Mouse (Mus musculus) forebrain, embryonic 11.5 days (tissue): ENCODE data around the gene Parp6. TPM values are rescaled to one million over a fixed set of nuclear protein-coding genes. Genes with fewer than 3 reads are reported as not detected.
A peak's percentile ranks its signal among the peaks of the same experiment; 100 is the strongest.

ENCODE experiments used
- ATAC-seq: fragments of 200-750 bp; cut with Nextera tagmentation; replicated peaks from 2 replicates; pipeline ENCODE4 v1.8.0; 2017; ENCODE audit warnings: moderate TSS enrichment; ENCODE audit not compliant: low FRiP score
- DNase-seq: peaks from one replicate; pipeline ENCODE4 v3.0.0-alpha.2; 2017; ENCODE audit warnings: low spot score
- H3K27ac ChIP-seq: fragments of 300-500 bp; sonication (generic); 2 replicates; pipeline ENCODE4 v1.5.1; 2014; ENCODE audit warnings: low read depth, low read length
- H3K27me3 ChIP-seq: fragments of 300-500 bp; sonication (generic); 2 replicates; pipeline ENCODE4 v1.6.1; 2014; ENCODE audit warnings: mild to moderate bottlenecking, low read length, mixed read lengths; ENCODE audit not compliant: control insufficient read depth, insufficient read depth
- H3K36me3 ChIP-seq: fragments of 300-500 bp; sonication (generic); 2 replicates; pipeline ENCODE4 v1.6.1; 2014; ENCODE audit warnings: mild to moderate bottlenecking, low read length, moderate library complexity, mixed read lengths; ENCODE audit not compliant: control insufficient read depth, insufficient read depth
- H3K4me1 ChIP-seq: fragments of 300-500 bp; sonication (generic); replicated peaks from 2 replicates; pipeline ENCODE4 v1.6.1; 2014; ENCODE audit warnings: low read length, mixed read lengths; ENCODE audit not compliant: control insufficient read depth, insufficient read depth
- H3K4me2 ChIP-seq: fragments of 300-500 bp; sonication (generic); 2 replicates; pipeline ENCODE4 v1.6.1; 2014; ENCODE audit warnings: low read depth, mild to moderate bottlenecking, low read length, moderate library complexity, mixed read lengths; ENCODE audit not compliant: severe bottlenecking
- H3K4me3 ChIP-seq: fragments of 300-500 bp; sonication (generic); 2 replicates; pipeline ENCODE4 v1.5.1; 2014; ENCODE audit warnings: low read depth, low read length
- H3K9ac ChIP-seq: fragments of 300-500 bp; sonication (generic); 2 replicates; pipeline ENCODE4 v1.6.1; 2014; ENCODE audit warnings: low read length
- H3K9me3 ChIP-seq: fragments of 300-500 bp; sonication (generic); 2 replicates; pipeline ENCODE4 v1.6.1; 2016; ENCODE audit warnings: low read length, mixed read lengths; ENCODE audit not compliant: control insufficient read depth
- WGBS: fragments of 180-500 bp; shearing (Covaris S2); extraction: QIAGEN DNeasy Blood & Tissue Kit; methylation state at CpG from one replicate; pipeline ENCODE4 v1.1.7; 2014; 5-methylcytosine and 5-hydroxymethylcytosine counted together
- polyA plus RNA-seq: library from polyadenylated mRNA; unstranded; fragments of >200 nt; fragmentation: Nextera tagmentation; extraction: Ambion mirVana; gene quantifications from 2 replicates; pipeline ENCODE4 v1.2.1, GENCODE M21; 2014

The Parp6 gene
- polyA plus RNA-seq, 1 experiment from 2014 or later, result 77.3 TPM

- ATAC-seq (peak; percentile 96), DNase-seq (peak; percentile 95)
- under 1% methylated on average over 43 of the region's 47 CpGs for WGBS
- H3K4me2 ChIP-seq, result peak within 1 kb of the TSS; percentile 91
- H3K36me3 ChIP-seq, result peaks cover 10% of the 10 kb centered on the region
- H3K9me3 ChIP-seq, result no peaks in the 10 kb centered on the region
- H3K27ac ChIP-seq, result no peak within 1 kb of the TSS
- H3K4me3 ChIP-seq, result peak within 1 kb of the TSS; percentile 36
- peaks cover 3% of the 10 kb centered on the region; the same call in 1 of the 2 replicates for H3K4me1 ChIP-seq
- H3K27me3 ChIP-seq, result peaks cover 13% of the 10 kb centered on the region
- H3K9ac ChIP-seq, result peak within 1 kb of the TSS; percentile 57
These were observed 62.8 kb downstream of the Parp6 start, which contains the start of gene Gramd2 for GRCm38 (mm10) chr9:59679678-59680533. Gene Gramd2, plus strand, starts transcription at chr9:59680144.

- peaks cover 3% of the 10 kb centered on the region; the same call in 1 of the 2 replicates for H3K4me1 ChIP-seq
- H3K4me2 ChIP-seq, result peak overlapping the region; percentile 91
- DNase-seq, result no peak
- peak overlapping the region; percentile 57 for H3K9ac ChIP-seq
- ATAC-seq, result 0 out of 2 replicates have a peak, but pooled peaks have one; percentile 13
- H3K27me3 ChIP-seq, result peaks cover 13% of the 10 kb centered on the region
- H3K27ac ChIP-seq, result no peak overlapping the region
- peak overlapping the region; percentile 36 for H3K4me3 ChIP-seq
- peaks cover 7% of the 10 kb centered on the region; the same call in 1 of the 2 replicates for H3K36me3 ChIP-seq
- 10% methylated on average over 16 of the region's 16 CpGs for WGBS
- H3K9me3 ChIP-seq, result no peaks in the 10 kb centered on the region
These were observed 63.4 kb downstream of the Parp6 start for GRCm38 (mm10) chr9:59680534-59680875.

GRCm38 (mm10) chr9:59684020-59684419 lies 66.9 kb downstream of the Parp6 start:
- H3K4me2 ChIP-seq, result no peak overlapping the region
- H3K4me1 ChIP-seq, result peaks cover 3% of the 10 kb centered on the region; the same call in 1 of the 2 replicates
- WGBS, result 82% methylated on average over 2 of the region's 2 CpGs
- H3K4me3 ChIP-seq, result no peak overlapping the region
- no peak overlapping the region for H3K9ac ChIP-seq
- H3K36me3 ChIP-seq, result no peaks in the 10 kb centered on the region
- H3K9me3 ChIP-seq, result no peaks in the 10 kb centered on the region
- no peak overlapping the region for H3K27ac ChIP-seq
- DNase-seq, result no peak
- H3K27me3 ChIP-seq, result peaks cover 13% of the 10 kb centered on the region
- no peak for ATAC-seq

GRCm38 (mm10) chr9:59687416-59688046 lies 70.4 kb downstream of the Parp6 start:
- H3K4me1 ChIP-seq, result no peaks in the 10 kb centered on the region; the same call in 1 of the 2 replicates
- no peak overlapping the region for H3K4me3 ChIP-seq
- WGBS, result 36% methylated on average over 6 of the region's 6 CpGs
- H3K36me3 ChIP-seq, result no peaks in the 10 kb centered on the region
- no peak overlapping the region for H3K4me2 ChIP-seq
- no peaks in the 10 kb centered on the region for H3K9me3 ChIP-seq
- H3K9ac ChIP-seq, result no peak overlapping the region
- no peaks in the 10 kb centered on the region for H3K27me3 ChIP-seq
- ATAC-seq, result no peak
- H3K27ac ChIP-seq, result no peak overlapping the region
- no peak for DNase-seq

- H3K9me3 ChIP-seq, result no peaks in the 10 kb centered on the region
- peak; percentile 51 for ATAC-seq
- H3K4me3 ChIP-seq, result peak overlapping the region; percentile 12; the same call in 1 of the 2 replicates
- DNase-seq, result peak; percentile 66
- H3K27ac ChIP-seq, result no peak overlapping the region
- peak overlapping the region; percentile 20; the same call in 1 of the 2 replicates for H3K9ac ChIP-seq
- no peaks in the 10 kb centered on the region; the same call in 1 of the 2 replicates for H3K4me1 ChIP-seq
- H3K36me3 ChIP-seq, result no peaks in the 10 kb centered on the region
- WGBS, result 3% methylated on average over 23 of the region's 23 CpGs
- peak overlapping the region; percentile 50 for H3K4me2 ChIP-seq
- no peaks in the 10 kb centered on the region for H3K27me3 ChIP-seq
These were observed 74.6 kb downstream of the Parp6 start for GRCm38 (mm10) chr9:59691635-59692094.

GRCm38 (mm10) chr9:59692145-59692544 lies 75.1 kb downstream of the Parp6 start:
- no peaks in the 10 kb centered on the region for H3K27me3 ChIP-seq
- ATAC-seq (no peak), DNase-seq (no peak)
- no peaks in the 10 kb centered on the region; the same call in 1 of the 2 replicates for H3K4me1 ChIP-seq
- 36% methylated on average over 9 of the region's 9 CpGs for WGBS
- no peak overlapping the region for H3K4me3 ChIP-seq
- H3K9ac ChIP-seq, result no peak overlapping the region; the same call in 1 of the 2 replicates
- no peaks in the 10 kb centered on the region for H3K9me3 ChIP-seq
- H3K4me2 ChIP-seq, result peak overlapping the region; percentile 50
- no peaks in the 10 kb centered on the region for H3K36me3 ChIP-seq
- H3K27ac ChIP-seq, result no peak overlapping the region

GRCm38 (mm10) chr9:59694571-59695450 lies 77.7 kb downstream of the Parp6 start:
- H3K4me1 ChIP-seq, result no peaks in the 10 kb centered on the region; the same call in 1 of the 2 replicates
- H3K9ac ChIP-seq, result no peak overlapping the region
- ATAC-seq (no peak), DNase-seq (no peak)
- no peaks in the 10 kb centered on the region for H3K27me3 ChIP-seq
- WGBS, result 64% methylated on average over 16 of the region's 16 CpGs
- no peak overlapping the region for H3K27ac ChIP-seq
- no peaks in the 10 kb centered on the region for H3K9me3 ChIP-seq
- no peaks in the 10 kb centered on the region for H3K36me3 ChIP-seq
- H3K4me2 ChIP-seq, result no peak overlapping the region
- H3K4me3 ChIP-seq, result no peak overlapping the region

- Histone ChIP-seq H3K27me3 (no peaks in the 10 kb centered on the region), H3K4me2 (no peak overlapping the region), H3K9ac (no peak overlapping the region), H3K27ac (no peak overlapping the region), H3K9me3 (no peaks in the 10 kb centered on the region), H3K36me3 (no peaks in the 10 kb centered on the region), H3K4me3 (no peak overlapping the region), H3K4me1 (no peaks in the 10 kb centered on the region; the same call in 1 of the 2 replicates)
- WGBS, result 52% methylated on average over 3 of the region's 3 CpGs
- ATAC-seq, result no peak
- DNase-seq, result no peak
These were observed 78.3 kb downstream of the Parp6 start for GRCm38 (mm10) chr9:59695451-59695813.
